In genomic region chr10:92722620-92722988, GRCm38 (mm10) we compare ENCODE assay signal across 7 mouse cellular contexts. TPM values are rescaled to one million over a fixed set of nuclear protein-coding genes. Genes with fewer than 3 reads are reported as not detected.
A peak's percentile ranks its signal among the peaks of the same experiment; 100 is the strongest.
DNase-seq lines count a peak whose midpoint lies in the region; ATAC-seq and TF ChIP-seq lines count a peak whose summit lies in the region.

No protein-coding gene starts in this region.

- peak; percentile 45 for ATAC-seq in neural tube, embryonic 11.5 days (ENCODE audit: insufficient read depth, low FRiP score, low TSS enrichment)
- ATAC-seq in forebrain, embryonic 11.5 days (replicated peaks; ENCODE audit: low FRiP score), result no peak; the same call in 1 of the 2 replicates
- no peak for ATAC-seq in limb, embryonic 14.5 days (ENCODE audit: low FRiP score, low read depth)
- ATAC-seq in stomach, embryonic 16.5 days (ENCODE audit: insufficient read depth, low FRiP score), result no peak

- H3K27ac ChIP-seq in neural tube, embryonic 11.5 days (ENCODE audit: low read depth, low read length), result peak overlapping the region; percentile 80
- no peak overlapping the region; the same call in 1 of the 2 replicates for H3K27ac ChIP-seq in forebrain, embryonic 11.5 days (ENCODE audit: low read depth, low read length)
- H3K27ac ChIP-seq in limb, embryonic 14.5 days (replicated peaks; ENCODE audit: low read depth, low read length), result peak overlapping the region; percentile 85
- peak overlapping the region; percentile 90 for H3K27ac ChIP-seq in stomach, embryonic 16.5 days (ENCODE audit: low read length)

- H3K9me3 ChIP-seq in neural tube, embryonic 11.5 days (ENCODE audit: control insufficient read depth, low read length), result no peaks in the 10 kb centered on the region
- H3K9me3 ChIP-seq in forebrain, embryonic 11.5 days (ENCODE audit: control insufficient read depth, low read length), result no peaks in the 10 kb centered on the region
- H3K9me3 ChIP-seq in limb, embryonic 14.5 days (ENCODE audit: control insufficient read depth, low read length), result no peaks in the 10 kb centered on the region
- H3K9me3 ChIP-seq in stomach, embryonic 16.5 days (replicated peaks; ENCODE audit: control insufficient read depth, low read length), result no peaks in the 10 kb centered on the region

- intact Hi-C loops in gastrocnemius, postnatal 36 days (cut with DNase I), result no loop called here

- peak overlapping the region; percentile 90 for H3K9ac ChIP-seq in neural tube, embryonic 11.5 days (ENCODE audit: low read length)
- peak overlapping the region; percentile 95 for H3K9ac ChIP-seq in forebrain, embryonic 11.5 days (ENCODE audit: low read length)
- H3K9ac ChIP-seq in limb, embryonic 14.5 days (ENCODE audit: low read depth, low read length, severe bottlenecking), result peak overlapping the region; percentile 97
- peak overlapping the region; percentile 91 for H3K9ac ChIP-seq in stomach, embryonic 16.5 days (ENCODE audit: low read length)

- 44% methylated on average over 5 of the region's 5 CpGs for WGBS in neural tube, embryonic 11.5 days
- WGBS in forebrain, embryonic 11.5 days, result 29% methylated on average over 5 of the region's 5 CpGs
- 40% methylated on average over 5 of the region's 5 CpGs for WGBS in limb, embryonic 14.5 days
- whole genome bisulfite sequencing in stomach, embryonic 16.5 days, result 27% methylated on average over 5 of the region's 5 CpGs

- H3K4me3 ChIP-seq in neural tube, embryonic 11.5 days (ENCODE audit: low read depth, low read length), result peak overlapping the region; percentile 92
- H3K4me3 ChIP-seq in forebrain, embryonic 11.5 days (ENCODE audit: low read depth, low read length), result peak overlapping the region; percentile 93
- H3K4me3 ChIP-seq in limb, embryonic 14.5 days (replicated peaks; ENCODE audit: low read length), result peak overlapping the region; percentile 94
- H3K4me3 ChIP-seq in stomach, embryonic 16.5 days (replicated peaks; ENCODE audit: low read length), result peak overlapping the region; percentile 89

- peaks cover 3% of the 10 kb centered on the region for H3K4me1 ChIP-seq in neural tube, embryonic 11.5 days (ENCODE audit: control insufficient read depth, insufficient read depth, low read length)
- H3K4me1 ChIP-seq in forebrain, embryonic 11.5 days (replicated peaks; ENCODE audit: control insufficient read depth, insufficient read depth, low read length), result 0 out of 2 replicates have a peak, but pooled peaks cover 1% of the 10 kb centered on the region
- H3K4me1 ChIP-seq in limb, embryonic 14.5 days (ENCODE audit: control insufficient read depth, insufficient read depth, low read length), result peaks cover 4% of the 10 kb centered on the region; the same call in 1 of the 2 replicates
- peaks cover 4% of the 10 kb centered on the region for H3K4me1 ChIP-seq in stomach, embryonic 16.5 days (ENCODE audit: control insufficient read depth, insufficient read depth, low read length)

- no peaks in the 10 kb centered on the region for H3K36me3 ChIP-seq in neural tube, embryonic 11.5 days (ENCODE audit: control insufficient read depth, insufficient read depth, low read length)
- H3K36me3 ChIP-seq in forebrain, embryonic 11.5 days (ENCODE audit: control insufficient read depth, insufficient read depth, low read length), result no peaks in the 10 kb centered on the region; the same call in 1 of the 2 replicates
- H3K36me3 ChIP-seq in limb, embryonic 14.5 days (ENCODE audit: control insufficient read depth, insufficient read depth, low read length), result peaks cover 7% of the 10 kb centered on the region
- H3K36me3 ChIP-seq in stomach, embryonic 16.5 days (ENCODE audit: control insufficient read depth, insufficient read depth, low read length), result no peaks in the 10 kb centered on the region

- TF ChIP-seq POLR2A in limb, embryonic 14.5 days (IDR thresholded peaks at IDR 0.05; ENCODE audit: borderline replicate concordance, extremely low read depth, insufficient read depth, insufficient read length), result no peak

- H3K4me2 ChIP-seq in neural tube, embryonic 11.5 days (ENCODE audit: low read depth), result peak overlapping the region; percentile 80
- H3K4me2 ChIP-seq in forebrain, embryonic 11.5 days (ENCODE audit: low read depth, low read length, severe bottlenecking), result peak overlapping the region; percentile 70
- H3K4me2 ChIP-seq in limb, embryonic 14.5 days (replicated peaks; ENCODE audit: low read depth, low read length, severe bottlenecking), result peak overlapping the region; percentile 75
- peak overlapping the region; percentile 82 for H3K4me2 ChIP-seq in stomach, embryonic 16.5 days (ENCODE audit: low read depth, low read length)

- no peak for DNase-seq in neural tube, embryonic 11.5 days (ENCODE audit: low spot score)
- DNase-seq in neural tube, embryonic 10.5 days (ENCODE audit: extremely low spot score, low spot score), result no peak
- DNase-seq in forebrain, embryonic 11.5 days (ENCODE audit: low spot score), result no peak
- no peak for DNase-seq in limb, embryonic 14.5 days (ENCODE audit: low spot score)
- DNase-seq in gastrocnemius, postnatal 36 days, result no peak
- DNase-seq in cerebellum, adult 9-10 months, result no peak

- H3K27me3 ChIP-seq in neural tube, embryonic 11.5 days (ENCODE audit: control insufficient read depth, insufficient read depth, low read length), result no peaks in the 10 kb centered on the region
- no peaks in the 10 kb centered on the region for H3K27me3 ChIP-seq in forebrain, embryonic 11.5 days (ENCODE audit: control insufficient read depth, insufficient read depth, low read length)
- no peaks in the 10 kb centered on the region for H3K27me3 ChIP-seq in limb, embryonic 14.5 days (ENCODE audit: control insufficient read depth, insufficient read depth, low read length)
- H3K27me3 ChIP-seq in stomach, embryonic 16.5 days (ENCODE audit: control insufficient read depth, insufficient read depth, low read length), result no peaks in the 10 kb centered on the region

RNA-seq across cellular contexts. Expression of gene Nedd1, which starts 0.4 kb away (rescaled TPM):
- polyA plus RNA-seq in neural tube, embryonic 11.5 days (2014; fragmentation: Nextera tagmentation; extraction: Ambion mirVana), result 56.4 and 60.2 TPM in 2 replicates
- 62.6 and 67.9 TPM in 2 replicates for polyA plus RNA-seq in forebrain, embryonic 11.5 days (2014; fragmentation: Nextera tagmentation; extraction: Ambion mirVana)
- 19.9 and 20.2 TPM in 2 replicates for polyA plus RNA-seq in limb, embryonic 14.5 days (2012; rRNA removed)
- polyA plus RNA-seq in limb, embryonic 14.5 days (2014; fragmentation: Nextera tagmentation; extraction: Ambion mirVana), result 38.3 and 41.0 TPM in 2 replicates
- 40.4 and 42.3 TPM in 2 replicates for polyA plus RNA-seq in stomach, embryonic 16.5 days (2015; fragmentation: Nextera tagmentation; extraction: Ambion mirVana)
- 10 to 100 TPM; 10.7 to 11.8 TPM for total RNA-seq in gastrocnemius, postnatal 36 days (2021)
